Mouse (Mus musculus) lung, adult 2 months (tissue): ENCODE results near the gene Cisd1. TPM values are rescaled to one million over a fixed set of nuclear protein-coding genes. Genes with fewer than 3 reads are reported as not detected.
A peak's percentile ranks its signal among the peaks of the same experiment; 100 is the strongest.

Experiments
- DNase-seq: peaks from one replicate; pipeline ENCODE4 v3.0.0; 2022
- H3K4me1 ChIP-seq: fragments of 200-500 bp; 2 replicates; pipeline ENCODE4 v1.6.1; 2011; ENCODE audit warnings: low read length; ENCODE audit not compliant: control insufficient read depth, insufficient read depth
- H3K4me3 ChIP-seq: fragments of 200-500 bp; replicated peaks from 2 replicates; pipeline ENCODE3; 2011; ENCODE audit warnings: low read depth, mild to moderate bottlenecking, control low read depth, low read length; ENCODE audit errors: extremely low read depth
- CTCF ChIP-seq: fragments of 200-500 bp; IDR thresholded peaks from 2 replicates; pipeline ENCODE4 v1.5.1; 2011; ENCODE audit warnings: mild to moderate bottlenecking, low read length, control low read depth; ENCODE audit not compliant: insufficient read depth
- POLR2A ChIP-seq: fragments of 200-500 bp; IDR thresholded peaks from 2 replicates; pipeline ENCODE4 v1.6.1; 2011; ENCODE audit warnings: low read depth, mild to moderate bottlenecking, control low read depth, low read length, borderline replicate concordance; ENCODE audit errors: extremely low read depth
- WGBS: fragments of 180-500 bp; shearing (Covaris S2); methylation state at CpG from one replicate; pipeline ENCODE4 v1.1.7; 2018; 5-methylcytosine and 5-hydroxymethylcytosine counted together
- polyA plus RNA-seq: library from polyadenylated mRNA; depleted of rRNA; stranded (reverse); fragments of >200 nt; gene quantifications from 2 replicates; pipeline ENCODE4 v1.2.3, GENCODE M21; 2012

Gene Cisd1
- polyA plus RNA-seq, 1 experiment = 40.6 TPM

GRCm38 (mm10) chr10:71329295-71329694 is 15.5 kb downstream of the Cisd1 start:
- no peaks in the 10 kb centered on the region for H3K4me1 ChIP-seq
- TF ChIP-seq CTCF = no peak
- no peak for TF ChIP-seq POLR2A
- 92% methylated on average over 6 of the region's 6 CpGs for WGBS
- no peak for DNase-seq
- H3K4me3 ChIP-seq = no peak overlapping the region

GRCm38 (mm10) chr10:71328870-71329269 is 15.9 kb downstream of the Cisd1 start:
- WGBS = 75% methylated on average over 5 of the region's 5 CpGs
- no peaks in the 10 kb centered on the region for H3K4me1 ChIP-seq
- TF ChIP-seq POLR2A = no peak
- TF ChIP-seq CTCF = no peak
- DNase-seq = no peak
- H3K4me3 ChIP-seq = no peak overlapping the region

GRCm38 (mm10) chr10:71328382-71328781 is 16.4 kb downstream of the Cisd1 start:
- TF ChIP-seq POLR2A (no peak), CTCF (no peak)
- DNase-seq = no peak
- no peak overlapping the region for H3K4me3 ChIP-seq
- 71% methylated on average over 6 of the region's 6 CpGs for WGBS
- H3K4me1 ChIP-seq = no peaks in the 10 kb centered on the region

- TF ChIP-seq CTCF = no peak
- no peak for TF ChIP-seq POLR2A
- Histone ChIP-seq H3K4me1 (no peaks in the 10 kb centered on the region), H3K4me3 (no peak overlapping the region)
- DNase-seq = no peak
- WGBS = 81% methylated on average over 10 of the region's 10 CpGs
These were observed 17.4 kb downstream of the Cisd1 start for GRCm38 (mm10) chr10:71327386-71327785.

- DNase-seq = peak; percentile 74
- H3K4me1 ChIP-seq = no peaks in the 10 kb centered on the region
- H3K4me3 ChIP-seq = no peak overlapping the region
- 8% methylated on average over 7 of the region's 7 CpGs for WGBS
- TF ChIP-seq POLR2A (no peak), CTCF (peak; percentile 89)
These were observed 18.0 kb downstream of the Cisd1 start for GRCm38 (mm10) chr10:71326789-71327188.

- TF ChIP-seq CTCF = no peak
- no peak for DNase-seq
- 74% methylated on average over 7 of the region's 7 CpGs for WGBS
- H3K4me1 ChIP-seq = no peaks in the 10 kb centered on the region
- no peak overlapping the region for H3K4me3 ChIP-seq
These were observed 18.6 kb downstream of the Cisd1 start for GRCm38 (mm10) chr10:71326123-71326522.

GRCm38 (mm10) chr10:71323669-71324068 is 21.1 kb downstream of the Cisd1 start:
- no peak overlapping the region for H3K4me3 ChIP-seq
- no peak for DNase-seq
- TF ChIP-seq POLR2A (no peak), CTCF (no peak)
- WGBS = 77% methylated on average over 8 of the region's 8 CpGs
- H3K4me1 ChIP-seq = no peaks in the 10 kb centered on the region

GRCm38 (mm10) chr10:71316497-71316896 is 28.3 kb downstream of the Cisd1 start:
- WGBS = 58% methylated on average over 7 of the region's 7 CpGs
- DNase-seq = no peak
- no peak for TF ChIP-seq CTCF
- no peak for TF ChIP-seq POLR2A
- Histone ChIP-seq H3K4me1 (no peaks in the 10 kb centered on the region), H3K4me3 (no peak overlapping the region)

GRCm38 (mm10) chr10:71316056-71316455 is 28.7 kb downstream of the Cisd1 start:
- TF ChIP-seq POLR2A (no peak), CTCF (no peak)

GRCm38 (mm10) chr10:71314596-71314995 is 30.2 kb downstream of the Cisd1 start:
- TF ChIP-seq POLR2A (no peak), CTCF (no peak)
- Histone ChIP-seq H3K4me3 (no peak overlapping the region), H3K4me1 (no peaks in the 10 kb centered on the region)
- DNase-seq = no peak
- 55% methylated on average over 3 of the region's 3 CpGs for WGBS

More at GRCm38 (mm10) chr10:71316056-71316455, 28.7 kb downstream of the Cisd1 start:
- Histone ChIP-seq H3K4me1 (no peaks in the 10 kb centered on the region), H3K4me3 (no peak overlapping the region)
- no peak for DNase-seq
- 67% methylated on average over 11 of the region's 11 CpGs for WGBS

- no peak for DNase-seq
- TF ChIP-seq CTCF (no peak), POLR2A (no peak)
- no peaks in the 10 kb centered on the region for H3K4me1 ChIP-seq
- 40% methylated on average over 3 of the region's 3 CpGs for WGBS
- no peak overlapping the region for H3K4me3 ChIP-seq
These were observed 34.5 kb downstream of the Cisd1 start for GRCm38 (mm10) chr10:71310288-71310687.
